In genomic region chr11:110483165-110483564, GRCm38 (mm10) we compare ENCODE assay signal across 9 mouse cellular contexts.
A peak's percentile ranks its signal among the peaks of the same experiment; 100 is the strongest.
DNase-seq lines count a peak whose midpoint lies in the region; ATAC-seq and TF ChIP-seq lines count a peak whose summit lies in the region.
"Had no signal": no experiment of that assay in that cellular context is flagged by ENCODE, and none has a peak within 500 bp of the region (broad histone marks: within the 10 kb centered on the region; RNA-seq: fewer than 3 reads in every experiment).

No protein-coding gene starts in this region.

- H3K27ac ChIP-seq in midbrain, embryonic 14.5 days (replicated peaks; ENCODE audit: low read depth, low read length), result no peak overlapping the region
- no peak overlapping the region for H3K27ac ChIP-seq in midbrain, embryonic 15.5 days
- no peak overlapping the region for H3K27ac ChIP-seq in intestine, postnatal 0 days (ENCODE audit: low read depth, low read length)

- H3K27me3 ChIP-seq in midbrain, embryonic 14.5 days (ENCODE audit: control insufficient read depth, insufficient read depth, low read length), result no peaks in the 10 kb centered on the region
- H3K27me3 ChIP-seq in midbrain, embryonic 15.5 days (replicated peaks), result no peaks in the 10 kb centered on the region; the same call in 1 of the 2 replicates
- H3K27me3 ChIP-seq in intestine, postnatal 0 days (replicated peaks; ENCODE audit: control insufficient read depth, insufficient read depth, low read length), result no peaks in the 10 kb centered on the region

- H3K9me3 ChIP-seq in midbrain, embryonic 14.5 days (ENCODE audit: control insufficient read depth, low read length), result no peaks in the 10 kb centered on the region
- no peaks in the 10 kb centered on the region for H3K9me3 ChIP-seq in midbrain, embryonic 15.5 days
- no peaks in the 10 kb centered on the region for H3K9me3 ChIP-seq in intestine, postnatal 0 days (ENCODE audit: control insufficient read depth)

- peaks cover 19% of the 10 kb centered on the region for H3K4me1 ChIP-seq in midbrain, embryonic 14.5 days (ENCODE audit: control insufficient read depth, insufficient read depth, low read length)
- H3K4me1 ChIP-seq in midbrain, embryonic 15.5 days, result peaks cover 19% of the 10 kb centered on the region
- 0 out of 2 replicates have a peak, but pooled peaks cover 4% of the 10 kb centered on the region for H3K4me1 ChIP-seq in intestine, postnatal 0 days (replicated peaks; ENCODE audit: control insufficient read depth, insufficient read depth, low read length)

- H3K4me3 ChIP-seq in midbrain, embryonic 14.5 days (replicated peaks; ENCODE audit: low read depth, low read length), result no peak overlapping the region
- H3K4me3 ChIP-seq in midbrain, embryonic 15.5 days, result no peak overlapping the region
- no peak overlapping the region for H3K4me3 ChIP-seq in intestine, postnatal 0 days (ENCODE audit: low read depth, low read length)

- no peak overlapping the region for H3K9ac ChIP-seq in midbrain, embryonic 14.5 days (replicated peaks; ENCODE audit: low read length)
- H3K9ac ChIP-seq in midbrain, embryonic 15.5 days, result no peak overlapping the region
- H3K9ac ChIP-seq in intestine, postnatal 0 days (ENCODE audit: low read depth, low read length), result no peak overlapping the region

- 26% methylated on average over 6 of the region's 6 CpGs for WGBS in midbrain, embryonic 14.5 days
- WGBS in midbrain, embryonic 15.5 days, result 30% methylated on average over 6 of the region's 6 CpGs
- 18% methylated on average over 6 of the region's 6 CpGs for WGBS in intestine, postnatal 0 days

- peak; percentile 21 to 34 for DNase-seq in cerebellum, adult 18-20 months
- no peak for DNase-seq in cerebellum, adult 9-11 months
- peak; percentile 82 for DNase-seq in midbrain, embryonic 14.5 days
- DNase-seq in lung, postnatal 10 days, result peak; percentile 66
- peak; percentile 39 for DNase-seq in thymus, postnatal 4 days

- no peak for ATAC-seq in midbrain, embryonic 14.5 days (ENCODE audit: low FRiP score, low TSS enrichment)
- no peak for ATAC-seq in midbrain, embryonic 15.5 days (replicated peaks)
- ATAC-seq in common myeloid progenitor, adult 5-6 weeks (replicated peaks; ENCODE audit: low read depth, poor library complexity, severe bottlenecking), result peak; percentile 89
- ATAC-seq in intestine, postnatal 0 days, result no peak

- no peak overlapping the region for H3K4me2 ChIP-seq in midbrain, embryonic 14.5 days (ENCODE audit: low read length)
- no peak overlapping the region for H3K4me2 ChIP-seq in midbrain, embryonic 15.5 days
- H3K4me2 ChIP-seq in intestine, postnatal 0 days (replicated peaks; ENCODE audit: low read depth), result no peak overlapping the region

- peak; percentile 89 for TF ChIP-seq CTCF in intestine, postnatal 0 days (IDR thresholded peaks at IDR 0.05; ENCODE audit: low read depth)

- H3K36me3 ChIP-seq in midbrain, embryonic 14.5 days (ENCODE audit: control insufficient read depth, insufficient read depth, low read length), result no peaks in the 10 kb centered on the region
- H3K36me3 ChIP-seq in midbrain, embryonic 15.5 days (replicated peaks), result no peaks in the 10 kb centered on the region
- no peaks in the 10 kb centered on the region for H3K36me3 ChIP-seq in intestine, postnatal 0 days (ENCODE audit: control insufficient read depth, insufficient read depth)
- H3K36me3 ChIP-seq: G1E had no signal
